Mouse (Mus musculus): Measurements from ENCODE around the gene Slc15a1. TPM values are rescaled to one million over a fixed set of nuclear protein-coding genes. Genes with fewer than 3 reads are reported as not detected.

Gene Slc15a1
- polyA plus RNA-seq, 1 experiment from 2014 or later = 0.05 TPM

GRCm38 (mm10) chr14:121462756-121463155 lies 42.3 kb downstream of the Slc15a1 start:
- 25% methylated on average over 5 of the region's 5 CpGs for WGBS
- no peaks in the 10 kb centered on the region for H3K36me3 ChIP-seq
- ATAC-seq = no peak
- H3K27ac ChIP-seq = no peak overlapping the region
- no peaks in the 10 kb centered on the region for H3K27me3 ChIP-seq
- H3K4me3 ChIP-seq (replicated peaks) = no peak overlapping the region
- no peak overlapping the region for H3K9ac ChIP-seq (replicated peaks)
- no peak overlapping the region for H3K4me2 ChIP-seq (replicated peaks)
- 0 out of 2 replicates have a peak, but pooled peaks cover 4% of the 10 kb centered on the region for H3K4me1 ChIP-seq (replicated peaks)
- no peaks in the 10 kb centered on the region for H3K9me3 ChIP-seq

GRCm38 (mm10) chr14:121460966-121461365 lies 44.1 kb downstream of the Slc15a1 start:
- Histone ChIP-seq H3K9ac (replicated peaks) (no peak overlapping the region), H3K4me2 (replicated peaks) (no peak overlapping the region), H3K4me3 (replicated peaks) (no peak overlapping the region), H3K9me3 (no peaks in the 10 kb centered on the region), H3K36me3 (no peaks in the 10 kb centered on the region), H3K4me1 (replicated peaks) (0 out of 2 replicates have a peak, but pooled peaks cover 4% of the 10 kb centered on the region), H3K27me3 (no peaks in the 10 kb centered on the region), H3K27ac (no peak overlapping the region)
- ATAC-seq = no peak
- 84% methylated on average over 3 of the region's 3 CpGs for WGBS

- H3K9ac ChIP-seq (replicated peaks) = no peak overlapping the region
- no peak overlapping the region for H3K4me3 ChIP-seq (replicated peaks)
- no peak overlapping the region for H3K4me2 ChIP-seq (replicated peaks)
- no peaks in the 10 kb centered on the region for H3K9me3 ChIP-seq
- 0 out of 2 replicates have a peak, but pooled peaks cover 4% of the 10 kb centered on the region for H3K4me1 ChIP-seq (replicated peaks)
- H3K27me3 ChIP-seq = no peaks in the 10 kb centered on the region
- ATAC-seq = no peak
- no peak overlapping the region for H3K27ac ChIP-seq
- 81% methylated on average over 1 of the region's 1 CpGs for WGBS
- no peaks in the 10 kb centered on the region for H3K36me3 ChIP-seq
These were observed 46.5 kb downstream of the Slc15a1 start for GRCm38 (mm10) chr14:121458521-121458920.

- Histone ChIP-seq H3K27me3 (no peaks in the 10 kb centered on the region), H3K9ac (replicated peaks) (no peak overlapping the region), H3K4me3 (replicated peaks) (no peak overlapping the region), H3K4me1 (replicated peaks) (no peaks in the 10 kb centered on the region), H3K4me2 (replicated peaks) (no peak overlapping the region), H3K9me3 (no peaks in the 10 kb centered on the region), H3K27ac (no peak overlapping the region), H3K36me3 (no peaks in the 10 kb centered on the region)
- WGBS = 64% methylated on average over 6 of the region's 6 CpGs
- no peak for ATAC-seq
These were observed 47.5 kb downstream of the Slc15a1 start for GRCm38 (mm10) chr14:121457536-121457935.

GRCm38 (mm10) chr14:121456416-121457285 lies 48.4 kb downstream of the Slc15a1 start:
- Histone ChIP-seq H3K27ac (no peak overlapping the region), H3K4me2 (replicated peaks) (no peak overlapping the region), H3K27me3 (no peaks in the 10 kb centered on the region), H3K36me3 (no peaks in the 10 kb centered on the region), H3K4me1 (replicated peaks) (no peaks in the 10 kb centered on the region), H3K4me3 (replicated peaks) (no peak overlapping the region), H3K9ac (replicated peaks) (no peak overlapping the region), H3K9me3 (no peaks in the 10 kb centered on the region)
- no peak for ATAC-seq
- WGBS = 86% methylated on average over 11 of the region's 11 CpGs

- H3K9me3 ChIP-seq = no peaks in the 10 kb centered on the region
- 90% methylated on average over 15 of the region's 15 CpGs for WGBS
- no peaks in the 10 kb centered on the region for H3K27me3 ChIP-seq
- no peak overlapping the region for H3K4me3 ChIP-seq (replicated peaks)
- H3K4me1 ChIP-seq (replicated peaks) = no peaks in the 10 kb centered on the region
- no peak for ATAC-seq
- no peak overlapping the region for H3K27ac ChIP-seq
- H3K9ac ChIP-seq (replicated peaks) = no peak overlapping the region
- H3K36me3 ChIP-seq = no peaks in the 10 kb centered on the region
- no peak overlapping the region for H3K4me2 ChIP-seq (replicated peaks)
These were observed 49.1 kb downstream of the Slc15a1 start for GRCm38 (mm10) chr14:121455976-121456375.

GRCm38 (mm10) chr14:121455527-121455926 lies 49.5 kb downstream of the Slc15a1 start:
- Histone ChIP-seq H3K27me3 (no peaks in the 10 kb centered on the region), H3K4me2 (replicated peaks) (no peak overlapping the region), H3K4me1 (replicated peaks) (0 out of 2 replicates have a peak, but pooled peaks cover 3% of the 10 kb centered on the region), H3K9me3 (no peaks in the 10 kb centered on the region), H3K9ac (replicated peaks) (no peak overlapping the region), H3K27ac (no peak overlapping the region), H3K36me3 (no peaks in the 10 kb centered on the region), H3K4me3 (replicated peaks) (no peak overlapping the region)
- no peak for ATAC-seq
- 11% methylated on average over 6 of the region's 6 CpGs for WGBS

- H3K4me1 ChIP-seq (replicated peaks) = 0 out of 2 replicates have a peak, but pooled peaks cover 3% of the 10 kb centered on the region
- ATAC-seq = no peak
- no peak overlapping the region for H3K4me3 ChIP-seq (replicated peaks)
- H3K4me2 ChIP-seq (replicated peaks) = no peak overlapping the region
- no peak overlapping the region for H3K27ac ChIP-seq
- 69% methylated on average over 3 of the region's 3 CpGs for WGBS
- H3K9ac ChIP-seq (replicated peaks) = no peak overlapping the region
- no peaks in the 10 kb centered on the region for H3K9me3 ChIP-seq
- H3K36me3 ChIP-seq = no peaks in the 10 kb centered on the region
- H3K27me3 ChIP-seq = 0 out of 2 replicates have a peak, but pooled peaks cover 7% of the 10 kb centered on the region
These were observed 51.9 kb downstream of the Slc15a1 start for GRCm38 (mm10) chr14:121453130-121453529.

- Histone ChIP-seq H3K9ac (replicated peaks) (no peak overlapping the region), H3K27ac (no peak overlapping the region), H3K36me3 (no peaks in the 10 kb centered on the region), H3K4me3 (replicated peaks) (no peak overlapping the region), H3K4me1 (replicated peaks) (peaks cover 5% of the 10 kb centered on the region; the same call in 1 of the 2 replicates), H3K4me2 (replicated peaks) (no peak overlapping the region), H3K9me3 (no peaks in the 10 kb centered on the region), H3K27me3 (0 out of 2 replicates have a peak, but pooled peaks cover 7% of the 10 kb centered on the region)
- WGBS = 88% methylated on average over 6 of the region's 6 CpGs
- ATAC-seq = no peak
These were observed 52.8 kb downstream of the Slc15a1 start for GRCm38 (mm10) chr14:121452227-121452626.

GRCm38 (mm10) chr14:121451424-121452029 lies 53.5 kb downstream of the Slc15a1 start:
- Histone ChIP-seq H3K27me3 (0 out of 2 replicates have a peak, but pooled peaks cover 7% of the 10 kb centered on the region), H3K4me2 (replicated peaks) (no peak overlapping the region), H3K9ac (replicated peaks) (no peak overlapping the region), H3K36me3 (no peaks in the 10 kb centered on the region), H3K4me1 (replicated peaks) (peaks cover 11% of the 10 kb centered on the region), H3K27ac (no peak overlapping the region), H3K4me3 (replicated peaks) (no peak overlapping the region), H3K9me3 (no peaks in the 10 kb centered on the region)
- 68% methylated on average over 7 of the region's 7 CpGs for WGBS
- no peak for ATAC-seq

GRCm38 (mm10) chr14:121450504-121451423 lies 54.3 kb downstream of the Slc15a1 start:
- H3K36me3 ChIP-seq = no peaks in the 10 kb centered on the region
- H3K4me1 ChIP-seq (replicated peaks) = peaks cover 12% of the 10 kb centered on the region
- peak overlapping the region; percentile 46 for H3K4me2 ChIP-seq (replicated peaks)
- 18% methylated on average over 18 of the region's 18 CpGs for WGBS
- H3K4me3 ChIP-seq (replicated peaks) = peak overlapping the region; percentile 15; the same call in 1 of the 2 replicates
- no peak for ATAC-seq
- no peak overlapping the region for H3K9ac ChIP-seq (replicated peaks)
- 0 out of 2 replicates have a peak, but pooled peaks cover 7% of the 10 kb centered on the region for H3K27me3 ChIP-seq
- no peaks in the 10 kb centered on the region for H3K9me3 ChIP-seq
- no peak overlapping the region for H3K27ac ChIP-seq

Measured in midbrain, embryonic 13.5 days (tissue).